Mouse (Mus musculus) spleen, adult 2 months (tissue): ENCODE measurements at regions not wholly inside any gene's neighbourhood (a gene's known extent, or its start where the extent isn't known, plus 50 kb on each side); places are given as distances from the start of the nearest gene placed in this dataset.

Experiments
- CTCF ChIP-seq: fragments of 200-500 bp; IDR thresholded peaks from 2 replicates; pipeline ENCODE4 v1.5.1; 2011; ENCODE audit warnings: mild to moderate bottlenecking, inconsistent platforms; ENCODE audit not compliant: insufficient read depth, insufficient read length, insufficient replicate concordance; ENCODE audit errors: extremely low read depth
- POLR2A ChIP-seq: fragments of 200-500 bp; IDR thresholded peaks from 2 replicates; pipeline ENCODE4 v1.6.1; 2011; ENCODE audit warnings: low read depth, low read length, inconsistent platforms

GRCm38 (mm10) chr13:111043637-111044036 lies 211.2 kb upstream of the Actbl2 start:
- TF ChIP-seq POLR2A: no peak
- TF ChIP-seq CTCF: no peak
